Mouse (Mus musculus): ENCODE measurements at regions not wholly inside any gene's neighbourhood (a gene's known extent, or its start where the extent isn't known, plus 50 kb on each side); places are given as distances from the start of the nearest gene placed in this dataset.
A peak's percentile ranks its signal among the peaks of the same experiment; 100 is the strongest.
"Not testable (repeated sequence)": the region's sequence is repeated elsewhere in the genome, so short reads cannot be mapped to it uniquely, and the experiment has no call there.

- ATAC-seq (no peak; the same call in 1 of the 2 replicates), DNase-seq (peak; percentile 38)
- 50% methylated on average over 7 of the region's 7 CpGs for WGBS (ENCODE audit: insufficient replicate concordance)
- Histone ChIP-seq H3K4me3 (ENCODE audit: low read depth, low read length) (no peak overlapping the region), H3K9me3 (ENCODE audit: low read length) (no peaks in the 10 kb centered on the region), H3K27me3 (ENCODE audit: insufficient read depth, low read length) (no peaks in the 10 kb centered on the region), H3K4me1 (ENCODE audit: insufficient read depth) (no peaks in the 10 kb centered on the region), H3K27ac (ENCODE audit: low read depth) (no peak overlapping the region), H3K4me2 (ENCODE audit: low read depth, low read length) (0 out of 2 replicates have a peak overlapping the region, but pooled peaks have one; percentile 24), H3K9ac (replicated peaks) (no peak overlapping the region), H3K36me3 (replicated peaks; ENCODE audit: insufficient read depth, low read length) (0 out of 2 replicates have a peak, but pooled peaks cover 2% of the 10 kb centered on the region)
- TF ChIP-seq EP300 (IDR thresholded peaks at IDR 0.05; ENCODE audit: low read depth) (no peak), CTCF (IDR thresholded peaks at IDR 0.05; ENCODE audit: low read depth) (peak; percentile 65)
Observed at GRCm38 (mm10) chrX:50580200-50580599, 151.9 kb upstream of the Olfr1324 start.

GRCm38 (mm10) chrX:50576824-50577223 is 148.5 kb upstream of the Olfr1324 start:
- Histone ChIP-seq H3K27ac (ENCODE audit: low read depth) (no peak overlapping the region), H3K4me3 (ENCODE audit: low read depth, low read length) (peak overlapping the region; percentile 25; the same call in 1 of the 2 replicates), H3K27me3 (ENCODE audit: insufficient read depth, low read length) (no peaks in the 10 kb centered on the region), H3K4me1 (ENCODE audit: insufficient read depth) (no peaks in the 10 kb centered on the region), H3K9me3 (ENCODE audit: low read length) (no peaks in the 10 kb centered on the region), H3K9ac (replicated peaks) (no peak overlapping the region), H3K36me3 (replicated peaks; ENCODE audit: insufficient read depth, low read length) (no peaks in the 10 kb centered on the region), H3K4me2 (ENCODE audit: low read depth, low read length) (peak overlapping the region; percentile 32; the same call in 1 of the 2 replicates)
- no peak for ATAC-seq
- TF ChIP-seq CTCF (IDR thresholded peaks at IDR 0.05; ENCODE audit: low read depth), result peak; percentile 75
- no peak for TF ChIP-seq EP300 (IDR thresholded peaks at IDR 0.05; ENCODE audit: low read depth)
- peak; percentile 50 for DNase-seq
- 47% methylated on average over 7 of the region's 7 CpGs for WGBS (ENCODE audit: insufficient replicate concordance)

GRCm38 (mm10) chrX:50572191-50573095 is 144.1 kb upstream of the Olfr1324 start:
- ATAC-seq, result peak; percentile 70; the same call in 1 of the 2 replicates
- not testable (repeated sequence) for H3K4me2 ChIP-seq (ENCODE audit: low read depth, low read length); H3K4me1 ChIP-seq (ENCODE audit: insufficient read depth); H3K27me3 ChIP-seq (ENCODE audit: insufficient read depth, low read length); H3K36me3 ChIP-seq (replicated peaks; ENCODE audit: insufficient read depth, low read length); H3K27ac ChIP-seq (ENCODE audit: low read depth); H3K9ac ChIP-seq (replicated peaks); H3K9me3 ChIP-seq (ENCODE audit: low read length)
- peak; percentile 69 for TF ChIP-seq CTCF (IDR thresholded peaks at IDR 0.05; ENCODE audit: low read depth)
- 56% methylated on average over 14 of the region's 14 CpGs for WGBS (ENCODE audit: insufficient replicate concordance)
- peak; percentile 42 for DNase-seq
- 0 out of 2 replicates have a peak overlapping the region, but pooled peaks have one; percentile 8 for H3K4me3 ChIP-seq (ENCODE audit: low read depth, low read length)

- DNase-seq, result peak; percentile 25
- no peak for ATAC-seq
Observed at GRCm38 (mm10) chrX:50569087-50569486, 140.8 kb upstream of the Olfr1324 start.

GRCm38 (mm10) chrX:50566345-50566744 is 138.0 kb upstream of the Olfr1324 start:
- H3K27me3 ChIP-seq (ENCODE audit: insufficient read depth, low read length), result no peaks in the 10 kb centered on the region
- 46% methylated on average over 5 of the region's 5 CpGs for WGBS (ENCODE audit: insufficient replicate concordance)
- H3K4me2 ChIP-seq (ENCODE audit: low read depth, low read length), result no peak overlapping the region
- H3K9me3 ChIP-seq (ENCODE audit: low read length), result no peaks in the 10 kb centered on the region
- no peak overlapping the region for H3K9ac ChIP-seq (replicated peaks)
- DNase-seq, result peak; percentile 54
- TF ChIP-seq EP300 (IDR thresholded peaks at IDR 0.05; ENCODE audit: low read depth) (no peak), CTCF (IDR thresholded peaks at IDR 0.05; ENCODE audit: low read depth) (peak; percentile 80)
- H3K27ac ChIP-seq (ENCODE audit: low read depth), result no peak overlapping the region
- H3K4me3 ChIP-seq (ENCODE audit: low read depth, low read length), result no peak overlapping the region
- H3K4me1 ChIP-seq (ENCODE audit: insufficient read depth), result no peaks in the 10 kb centered on the region
- no peak for ATAC-seq
- no peaks in the 10 kb centered on the region for H3K36me3 ChIP-seq (replicated peaks; ENCODE audit: insufficient read depth, low read length)

More at GRCm38 (mm10) chrX:50569087-50569486, 140.8 kb upstream of the Olfr1324 start:
- H3K4me1 ChIP-seq (ENCODE audit: insufficient read depth), result no peaks in the 10 kb centered on the region
- peak; percentile 65 for TF ChIP-seq CTCF (IDR thresholded peaks at IDR 0.05; ENCODE audit: low read depth)
- TF ChIP-seq EP300 (IDR thresholded peaks at IDR 0.05; ENCODE audit: low read depth), result no peak
- 61% methylated on average over 6 of the region's 6 CpGs for WGBS (ENCODE audit: insufficient replicate concordance)
- H3K4me2 ChIP-seq (ENCODE audit: low read depth, low read length), result no peak overlapping the region
- no peaks in the 10 kb centered on the region for H3K9me3 ChIP-seq (ENCODE audit: low read length)
- H3K27me3 ChIP-seq (ENCODE audit: insufficient read depth, low read length), result no peaks in the 10 kb centered on the region
- no peaks in the 10 kb centered on the region for H3K36me3 ChIP-seq (replicated peaks; ENCODE audit: insufficient read depth, low read length)
- no peak overlapping the region for H3K4me3 ChIP-seq (ENCODE audit: low read depth, low read length)
- no peak overlapping the region for H3K9ac ChIP-seq (replicated peaks)
- no peak overlapping the region for H3K27ac ChIP-seq (ENCODE audit: low read depth)

- DNase-seq, result not testable (repeated sequence)
- 76% methylated on average over 5 of the region's 5 CpGs for WGBS (ENCODE audit: insufficient replicate concordance)
Observed at GRCm38 (mm10) chrX:50565031-50565430, 136.7 kb upstream of the Olfr1324 start.

More at GRCm38 (mm10) chrX:50565031-50565430, 136.7 kb upstream of the Olfr1324 start:
- not testable (repeated sequence) for H3K27ac ChIP-seq (ENCODE audit: low read depth); H3K36me3 ChIP-seq (replicated peaks; ENCODE audit: insufficient read depth, low read length); H3K9ac ChIP-seq (replicated peaks); ATAC-seq; H3K4me2 ChIP-seq (ENCODE audit: low read depth, low read length); H3K4me1 ChIP-seq (ENCODE audit: insufficient read depth); H3K4me3 ChIP-seq (ENCODE audit: low read depth, low read length); H3K9me3 ChIP-seq (ENCODE audit: low read length); H3K27me3 ChIP-seq (ENCODE audit: insufficient read depth, low read length)
